Mouse (Mus musculus): ENCODE measurements around the gene Drosha. TPM values are rescaled to one million over a fixed set of nuclear protein-coding genes. Genes with fewer than 3 reads are reported as not detected.
"Not testable (repeated sequence)": the region's sequence is repeated elsewhere in the genome, so short reads cannot be mapped to it uniquely, and the experiment has no call there.

The Drosha gene
- polyA plus RNA-seq, 1 experiment from 2014 or later: 42.2 TPM

- Histone ChIP-seq H3K27ac (ENCODE audit: low read depth) (no peak overlapping the region), H3K9ac (ENCODE audit: low read length) (no peak overlapping the region)
- WGBS: 75% methylated on average over 6 of the region's 6 CpGs
Observed at GRCm38 (mm10) chr15:12798043-12798442, 26.6 kb upstream of the Drosha start.

GRCm38 (mm10) chr15:12800405-12801141 is 24.0 kb upstream of the Drosha start:
- no peak overlapping the region for H3K4me3 ChIP-seq (ENCODE audit: low read depth, low read length)
- no peak for ATAC-seq (replicated peaks; ENCODE audit: low FRiP score, low TSS enrichment, low read depth)
- no peaks in the 10 kb centered on the region for H3K9me3 ChIP-seq (ENCODE audit: control insufficient read depth, low read length)
- WGBS: 43% methylated on average over 15 of the region's 15 CpGs
- no peaks in the 10 kb centered on the region for H3K27me3 ChIP-seq (replicated peaks; ENCODE audit: control insufficient read depth, insufficient read depth, low read length)
- no peak overlapping the region for H3K9ac ChIP-seq (ENCODE audit: low read length)
- no peak overlapping the region; the same call in 1 of the 2 replicates for H3K4me2 ChIP-seq (ENCODE audit: low read length)
- DNase-seq (ENCODE audit: low spot score): no peak
- no peaks in the 10 kb centered on the region for H3K4me1 ChIP-seq (replicated peaks; ENCODE audit: control insufficient read depth, insufficient read depth, low read length)
- no peak overlapping the region for H3K27ac ChIP-seq (ENCODE audit: low read depth)
- H3K36me3 ChIP-seq (ENCODE audit: control insufficient read depth, insufficient read depth, low read length): no peaks in the 10 kb centered on the region

More at GRCm38 (mm10) chr15:12798043-12798442, 26.6 kb upstream of the Drosha start:
- Histone ChIP-seq H3K36me3 (ENCODE audit: control insufficient read depth, insufficient read depth, low read length) (no peaks in the 10 kb centered on the region), H3K9me3 (ENCODE audit: control insufficient read depth, low read length) (no peaks in the 10 kb centered on the region), H3K27me3 (replicated peaks; ENCODE audit: control insufficient read depth, insufficient read depth, low read length) (no peaks in the 10 kb centered on the region), H3K4me1 (replicated peaks; ENCODE audit: control insufficient read depth, insufficient read depth, low read length) (no peaks in the 10 kb centered on the region), H3K4me2 (ENCODE audit: low read length) (no peak overlapping the region), H3K4me3 (ENCODE audit: low read depth, low read length) (no peak overlapping the region)
- no peak for ATAC-seq (replicated peaks; ENCODE audit: low FRiP score, low TSS enrichment, low read depth)
- no peak for DNase-seq (ENCODE audit: low spot score)

GRCm38 (mm10) chr15:12801142-12801506 is 23.5 kb upstream of the Drosha start:
- H3K36me3 ChIP-seq (ENCODE audit: control insufficient read depth, insufficient read depth, low read length); H3K4me2 ChIP-seq (ENCODE audit: low read length); H3K4me3 ChIP-seq (ENCODE audit: low read depth, low read length); ATAC-seq (replicated peaks; ENCODE audit: low FRiP score, low TSS enrichment, low read depth); H3K9ac ChIP-seq (ENCODE audit: low read length); H3K27me3 ChIP-seq (replicated peaks; ENCODE audit: control insufficient read depth, insufficient read depth, low read length); H3K4me1 ChIP-seq (replicated peaks; ENCODE audit: control insufficient read depth, insufficient read depth, low read length); H3K27ac ChIP-seq (ENCODE audit: low read depth); H3K9me3 ChIP-seq (ENCODE audit: control insufficient read depth, low read length); DNase-seq (ENCODE audit: low spot score): not testable (repeated sequence)
- 68% methylated on average over 2 of the region's 2 CpGs for WGBS

GRCm38 (mm10) chr15:12805071-12805470 is 19.5 kb upstream of the Drosha start:
- Histone ChIP-seq H3K27ac (ENCODE audit: low read depth) (no peak overlapping the region), H3K4me1 (replicated peaks; ENCODE audit: control insufficient read depth, insufficient read depth, low read length) (no peaks in the 10 kb centered on the region), H3K9me3 (ENCODE audit: control insufficient read depth, low read length) (no peaks in the 10 kb centered on the region), H3K9ac (ENCODE audit: low read length) (no peak overlapping the region), H3K36me3 (ENCODE audit: control insufficient read depth, insufficient read depth, low read length) (peaks cover 36% of the 10 kb centered on the region), H3K4me3 (ENCODE audit: low read depth, low read length) (no peak overlapping the region), H3K4me2 (ENCODE audit: low read length) (no peak overlapping the region), H3K27me3 (replicated peaks; ENCODE audit: control insufficient read depth, insufficient read depth, low read length) (no peaks in the 10 kb centered on the region)
- DNase-seq (ENCODE audit: low spot score) (no peak), ATAC-seq (replicated peaks; ENCODE audit: low FRiP score, low TSS enrichment, low read depth) (no peak)
- 83% methylated on average over 4 of the region's 4 CpGs for WGBS

- H3K4me2 ChIP-seq (ENCODE audit: low read length): no peak overlapping the region
Observed at GRCm38 (mm10) chr15:12807088-12807487, 17.5 kb upstream of the Drosha start.

GRCm38 (mm10) chr15:12809305-12809704 is 15.3 kb upstream of the Drosha start:
- H3K27ac ChIP-seq (ENCODE audit: low read depth): no peak overlapping the region
- peaks cover 77% of the 10 kb centered on the region for H3K36me3 ChIP-seq (ENCODE audit: control insufficient read depth, insufficient read depth, low read length)
- no peak for ATAC-seq (replicated peaks; ENCODE audit: low FRiP score, low TSS enrichment, low read depth)
- no peaks in the 10 kb centered on the region for H3K9me3 ChIP-seq (ENCODE audit: control insufficient read depth, low read length)
- whole genome bisulfite sequencing: 93% methylated on average over 6 of the region's 6 CpGs
- DNase-seq (ENCODE audit: low spot score): no peak
- no peaks in the 10 kb centered on the region for H3K4me1 ChIP-seq (replicated peaks; ENCODE audit: control insufficient read depth, insufficient read depth, low read length)
- H3K4me3 ChIP-seq (ENCODE audit: low read depth, low read length): no peak overlapping the region
- no peak overlapping the region for H3K9ac ChIP-seq (ENCODE audit: low read length)
- H3K4me2 ChIP-seq (ENCODE audit: low read length): no peak overlapping the region
- no peaks in the 10 kb centered on the region for H3K27me3 ChIP-seq (replicated peaks; ENCODE audit: control insufficient read depth, insufficient read depth, low read length)

More at GRCm38 (mm10) chr15:12807088-12807487, 17.5 kb upstream of the Drosha start:
- H3K9ac ChIP-seq (ENCODE audit: low read length): no peak overlapping the region
- no peak overlapping the region for H3K4me3 ChIP-seq (ENCODE audit: low read depth, low read length)
- 86% methylated on average over 10 of the region's 10 CpGs for WGBS
- H3K27me3 ChIP-seq (replicated peaks; ENCODE audit: control insufficient read depth, insufficient read depth, low read length): no peaks in the 10 kb centered on the region
- no peak for DNase-seq (ENCODE audit: low spot score)
- peaks cover 56% of the 10 kb centered on the region for H3K36me3 ChIP-seq (ENCODE audit: control insufficient read depth, insufficient read depth, low read length)
- no peaks in the 10 kb centered on the region for H3K9me3 ChIP-seq (ENCODE audit: control insufficient read depth, low read length)
- ATAC-seq (replicated peaks; ENCODE audit: low FRiP score, low TSS enrichment, low read depth): no peak
- H3K27ac ChIP-seq (ENCODE audit: low read depth): no peak overlapping the region
- H3K4me1 ChIP-seq (replicated peaks; ENCODE audit: control insufficient read depth, insufficient read depth, low read length): no peaks in the 10 kb centered on the region

- Histone ChIP-seq H3K9me3 (ENCODE audit: control insufficient read depth, low read length) (no peaks in the 10 kb centered on the region), H3K9ac (ENCODE audit: low read length) (no peak overlapping the region), H3K27ac (ENCODE audit: low read depth) (no peak overlapping the region), H3K27me3 (replicated peaks; ENCODE audit: control insufficient read depth, insufficient read depth, low read length) (no peaks in the 10 kb centered on the region), H3K36me3 (ENCODE audit: control insufficient read depth, insufficient read depth, low read length) (peaks cover 99% of the 10 kb centered on the region), H3K4me3 (ENCODE audit: low read depth, low read length) (no peak overlapping the region), H3K4me1 (replicated peaks; ENCODE audit: control insufficient read depth, insufficient read depth, low read length) (no peaks in the 10 kb centered on the region), H3K4me2 (ENCODE audit: low read length) (no peak overlapping the region)
- no peak for ATAC-seq (replicated peaks; ENCODE audit: low FRiP score, low TSS enrichment, low read depth)
- WGBS: 96% methylated on average over 11 of the region's 11 CpGs
- DNase-seq (ENCODE audit: low spot score): no peak
Observed at GRCm38 (mm10) chr15:12812646-12813045, 12.0 kb upstream of the Drosha start.

GRCm38 (mm10) chr15:12817592-12817991 is 7.0 kb upstream of the Drosha start:
- Histone ChIP-seq H3K36me3 (ENCODE audit: control insufficient read depth, insufficient read depth, low read length) (peaks cover 92% of the 10 kb centered on the region), H3K4me2 (ENCODE audit: low read length) (no peak overlapping the region), H3K9ac (ENCODE audit: low read length) (no peak overlapping the region), H3K4me3 (ENCODE audit: low read depth, low read length) (no peak overlapping the region), H3K27me3 (replicated peaks; ENCODE audit: control insufficient read depth, insufficient read depth, low read length) (no peaks in the 10 kb centered on the region), H3K9me3 (ENCODE audit: control insufficient read depth, low read length) (no peaks in the 10 kb centered on the region), H3K4me1 (replicated peaks; ENCODE audit: control insufficient read depth, insufficient read depth, low read length) (no peaks in the 10 kb centered on the region), H3K27ac (ENCODE audit: low read depth) (no peak overlapping the region)
- ATAC-seq (replicated peaks; ENCODE audit: low FRiP score, low TSS enrichment, low read depth) (no peak), DNase-seq (ENCODE audit: low spot score) (no peak)
- WGBS: 95% methylated on average over 8 of the region's 8 CpGs

All from intestine, embryonic 14.5 days (tissue).